Mouse (Mus musculus): ENCODE measurements at regions not wholly inside any gene's neighbourhood (a gene's known extent, or its start where the extent isn't known, plus 50 kb on each side); places are given as distances from the start of the nearest gene placed in this dataset.

DNA sequence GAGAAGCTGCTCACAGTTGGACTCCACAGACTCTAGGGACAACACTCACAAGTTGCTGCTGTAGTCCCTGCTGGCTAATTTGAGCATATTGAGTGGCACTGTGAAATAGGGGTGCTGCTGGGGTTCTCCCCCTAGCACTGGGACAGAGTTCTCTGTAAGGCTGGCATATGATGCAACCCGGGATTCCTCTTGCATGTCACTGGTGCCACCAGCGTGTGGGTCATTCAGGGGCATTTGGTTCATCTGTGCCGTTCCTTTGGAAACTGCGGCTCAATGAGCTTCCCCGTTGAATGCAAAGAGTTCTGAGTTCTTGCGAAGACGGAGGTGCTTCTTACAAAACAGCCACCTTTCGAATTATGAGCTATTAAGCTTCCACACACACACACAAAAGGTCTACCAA is 486.6 kb upstream of the Gm19410 start:
- ATAC-seq (ENCODE audit: low FRiP score, low TSS enrichment), result no peak
- H3K9me3 ChIP-seq (ENCODE audit: control insufficient read depth, low read length), result no peaks in the 10 kb centered on the region

GRCm38 (mm10) chr8:35280741-35281140 is 484.8 kb upstream of the Gm19410 start:
- Histone ChIP-seq H3K4me1 (ENCODE audit: control insufficient read depth, insufficient read depth, low read length) (no peaks in the 10 kb centered on the region), H3K4me3 (ENCODE audit: low read length) (no peak overlapping the region), H3K9ac (ENCODE audit: low read depth, low read length) (no peak overlapping the region), H3K4me2 (replicated peaks; ENCODE audit: low read depth, low read length) (no peak overlapping the region), H3K36me3 (ENCODE audit: control insufficient read depth, insufficient read depth, low read length) (no peaks in the 10 kb centered on the region), H3K27ac (ENCODE audit: low read depth, low read length) (no peak overlapping the region), H3K27me3 (ENCODE audit: control insufficient read depth, insufficient read depth, low read length) (no peaks in the 10 kb centered on the region), H3K9me3 (ENCODE audit: control insufficient read depth, low read length) (no peaks in the 10 kb centered on the region)
- ATAC-seq (ENCODE audit: low FRiP score, low TSS enrichment), result no peak
- WGBS, result 94% methylated on average over 6 of the region's 6 CpGs

More for the DNA sequence above, 486.6 kb upstream of the Gm19410 start:
- H3K9ac ChIP-seq (ENCODE audit: low read depth, low read length), result no peak overlapping the region
- H3K27me3 ChIP-seq (ENCODE audit: control insufficient read depth, insufficient read depth, low read length), result no peaks in the 10 kb centered on the region
- H3K4me2 ChIP-seq (replicated peaks; ENCODE audit: low read depth, low read length), result no peak overlapping the region
- no peak overlapping the region for H3K4me3 ChIP-seq (ENCODE audit: low read length)
- no peaks in the 10 kb centered on the region for H3K4me1 ChIP-seq (ENCODE audit: control insufficient read depth, insufficient read depth, low read length)
- H3K27ac ChIP-seq (ENCODE audit: low read depth, low read length), result no peak overlapping the region
- H3K36me3 ChIP-seq (ENCODE audit: control insufficient read depth, insufficient read depth, low read length), result no peaks in the 10 kb centered on the region
- 93% methylated on average over 8 of the region's 8 CpGs for WGBS

GRCm38 (mm10) chr8:35283366-35283765 is 482.2 kb upstream of the Gm19410 start:
- WGBS, result 93% methylated on average over 9 of the region's 9 CpGs

GRCm38 (mm10) chr8:35289018-35289417 is 476.6 kb upstream of the Gm19410 start:
- no peaks in the 10 kb centered on the region for H3K36me3 ChIP-seq (ENCODE audit: control insufficient read depth, insufficient read depth, low read length)
- no peak overlapping the region for H3K27ac ChIP-seq (ENCODE audit: low read depth, low read length)
- H3K9ac ChIP-seq (ENCODE audit: low read depth, low read length), result no peak overlapping the region
- WGBS, result 67% methylated on average over 5 of the region's 5 CpGs
- peaks cover 2% of the 10 kb centered on the region; the same call in 1 of the 2 replicates for H3K9me3 ChIP-seq (ENCODE audit: control insufficient read depth, low read length)
- no peaks in the 10 kb centered on the region; the same call in 1 of the 2 replicates for H3K4me1 ChIP-seq (ENCODE audit: control insufficient read depth, insufficient read depth, low read length)
- H3K4me3 ChIP-seq (ENCODE audit: low read length), result no peak overlapping the region
- no peak for ATAC-seq (ENCODE audit: low FRiP score, low TSS enrichment)
- no peaks in the 10 kb centered on the region for H3K27me3 ChIP-seq (ENCODE audit: control insufficient read depth, insufficient read depth, low read length)
- H3K4me2 ChIP-seq (replicated peaks; ENCODE audit: low read depth, low read length), result no peak overlapping the region

More at GRCm38 (mm10) chr8:35283366-35283765, 482.2 kb upstream of the Gm19410 start:
- Histone ChIP-seq H3K27me3 (ENCODE audit: control insufficient read depth, insufficient read depth, low read length) (no peaks in the 10 kb centered on the region), H3K27ac (ENCODE audit: low read depth, low read length) (no peak overlapping the region), H3K4me2 (replicated peaks; ENCODE audit: low read depth, low read length) (no peak overlapping the region), H3K36me3 (ENCODE audit: control insufficient read depth, insufficient read depth, low read length) (no peaks in the 10 kb centered on the region), H3K4me3 (ENCODE audit: low read length) (no peak overlapping the region), H3K9me3 (ENCODE audit: control insufficient read depth, low read length) (no peaks in the 10 kb centered on the region), H3K9ac (ENCODE audit: low read depth, low read length) (no peak overlapping the region), H3K4me1 (ENCODE audit: control insufficient read depth, insufficient read depth, low read length) (no peaks in the 10 kb centered on the region)
- ATAC-seq (ENCODE audit: low FRiP score, low TSS enrichment), result no peak

DNA sequence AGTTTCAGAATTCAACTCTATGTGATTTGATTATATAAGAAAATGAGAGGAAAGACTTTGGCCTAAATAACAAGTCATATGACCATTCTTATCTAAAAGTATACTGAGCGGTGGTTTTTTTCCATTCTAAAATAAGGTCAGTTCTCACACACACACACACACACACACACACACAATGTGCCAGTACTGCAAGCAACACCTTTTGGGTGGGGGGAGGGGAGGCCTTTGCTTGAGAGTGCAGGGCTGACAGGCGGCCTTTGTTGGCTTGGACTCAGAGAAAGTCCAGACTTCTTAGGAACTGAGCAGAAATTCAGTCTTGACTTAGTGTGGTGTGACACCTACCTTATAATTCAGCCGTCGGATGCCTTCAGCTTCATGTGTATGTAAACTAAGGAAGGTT is 475.6 kb upstream of the Gm19410 start:
- Histone ChIP-seq H3K9ac (ENCODE audit: low read depth, low read length) (no peak overlapping the region), H3K9me3 (ENCODE audit: control insufficient read depth, low read length) (peaks cover 2% of the 10 kb centered on the region; the same call in 1 of the 2 replicates), H3K4me3 (ENCODE audit: low read length) (no peak overlapping the region), H3K4me2 (replicated peaks; ENCODE audit: low read depth, low read length) (no peak overlapping the region), H3K27me3 (ENCODE audit: control insufficient read depth, insufficient read depth, low read length) (no peaks in the 10 kb centered on the region), H3K27ac (ENCODE audit: low read depth, low read length) (no peak overlapping the region), H3K4me1 (ENCODE audit: control insufficient read depth, insufficient read depth, low read length) (no peaks in the 10 kb centered on the region; the same call in 1 of the 2 replicates), H3K36me3 (ENCODE audit: control insufficient read depth, insufficient read depth, low read length) (no peaks in the 10 kb centered on the region)
- 78% methylated on average over 4 of the region's 4 CpGs for WGBS
- ATAC-seq (ENCODE audit: low FRiP score, low TSS enrichment), result no peak

DNA sequence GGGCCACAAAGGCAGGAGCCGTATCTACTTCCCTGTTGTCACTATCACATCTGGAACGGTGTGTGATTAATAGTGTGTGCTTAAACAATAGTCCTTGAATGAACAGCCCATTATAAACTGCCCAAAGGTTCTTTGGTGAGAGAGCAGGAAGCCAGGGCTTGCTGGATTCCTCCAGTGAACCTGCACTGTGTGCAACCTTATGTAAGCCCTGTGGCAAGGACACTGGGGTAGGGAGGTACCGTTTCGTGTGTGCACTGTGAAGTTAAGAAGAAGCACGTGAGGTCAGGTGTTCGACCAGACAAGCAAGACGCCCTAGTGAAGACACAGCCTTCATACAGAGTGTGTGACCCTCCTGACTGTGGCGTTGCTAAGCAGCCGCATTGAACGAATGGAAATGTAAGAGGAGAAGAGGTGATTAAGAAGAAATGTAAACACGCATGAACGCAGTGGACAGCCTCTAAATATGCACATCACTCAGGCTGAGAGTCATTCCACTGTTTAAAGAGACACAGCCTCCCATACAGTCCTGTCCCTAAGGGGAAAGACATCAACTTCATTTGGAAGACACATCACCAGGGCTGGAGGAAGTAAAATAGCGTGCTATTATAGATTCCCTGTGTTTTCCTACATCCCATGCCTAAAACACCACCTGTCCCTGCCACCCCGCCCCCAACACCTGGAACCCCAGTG is 472.0 kb upstream of the Gm19410 start:
- no peak overlapping the region for H3K27ac ChIP-seq (ENCODE audit: low read depth, low read length)
- 27% methylated on average over 14 of the region's 14 CpGs for WGBS
- H3K9ac ChIP-seq (ENCODE audit: low read depth, low read length), result no peak overlapping the region
- H3K9me3 ChIP-seq (ENCODE audit: control insufficient read depth, low read length), result peaks cover 2% of the 10 kb centered on the region; the same call in 1 of the 2 replicates
- H3K36me3 ChIP-seq (ENCODE audit: control insufficient read depth, insufficient read depth, low read length), result no peaks in the 10 kb centered on the region
- no peaks in the 10 kb centered on the region; the same call in 1 of the 2 replicates for H3K4me1 ChIP-seq (ENCODE audit: control insufficient read depth, insufficient read depth, low read length)
- ATAC-seq (ENCODE audit: low FRiP score, low TSS enrichment), result no peak
- H3K4me3 ChIP-seq (ENCODE audit: low read length), result no peak overlapping the region
- no peaks in the 10 kb centered on the region for H3K27me3 ChIP-seq (ENCODE audit: control insufficient read depth, insufficient read depth, low read length)
- H3K4me2 ChIP-seq (replicated peaks; ENCODE audit: low read depth, low read length), result no peak overlapping the region

GRCm38 (mm10) chr8:35296936-35297335 is 468.7 kb upstream of the Gm19410 start:
- Histone ChIP-seq H3K9me3 (ENCODE audit: control insufficient read depth, low read length) (peaks cover 2% of the 10 kb centered on the region; the same call in 1 of the 2 replicates), H3K9ac (ENCODE audit: low read depth, low read length) (no peak overlapping the region), H3K4me1 (ENCODE audit: control insufficient read depth, insufficient read depth, low read length) (peaks cover 3% of the 10 kb centered on the region; the same call in 1 of the 2 replicates), H3K36me3 (ENCODE audit: control insufficient read depth, insufficient read depth, low read length) (no peaks in the 10 kb centered on the region), H3K27me3 (ENCODE audit: control insufficient read depth, insufficient read depth, low read length) (no peaks in the 10 kb centered on the region), H3K4me2 (replicated peaks; ENCODE audit: low read depth, low read length) (no peak overlapping the region), H3K4me3 (ENCODE audit: low read length) (no peak overlapping the region), H3K27ac (ENCODE audit: low read depth, low read length) (no peak overlapping the region)
- ATAC-seq (ENCODE audit: low FRiP score, low TSS enrichment), result no peak
- 81% methylated on average over 6 of the region's 6 CpGs for WGBS

DNA sequence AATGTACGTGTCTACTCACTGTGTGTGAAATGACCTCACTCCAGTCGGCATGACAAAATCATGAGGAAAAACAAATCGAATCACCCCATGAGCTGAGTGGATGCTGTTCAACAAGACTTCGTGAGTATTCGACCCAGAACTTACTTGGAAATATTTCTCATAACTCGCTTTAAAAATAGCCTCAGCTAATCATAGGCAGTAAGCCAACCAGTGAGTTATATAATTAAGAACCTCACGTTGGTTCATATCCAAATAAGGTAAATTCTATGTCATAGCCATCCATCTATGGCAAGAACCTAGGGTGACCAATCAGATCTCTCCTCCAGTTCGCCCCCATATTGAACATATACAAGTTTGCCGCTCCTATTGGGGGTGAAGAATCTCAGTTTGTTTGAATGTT is 466.5 kb upstream of the Gm19410 start:
- no peak overlapping the region for H3K4me3 ChIP-seq (ENCODE audit: low read length)
- WGBS, result 91% methylated on average over 9 of the region's 9 CpGs
- no peak for ATAC-seq (ENCODE audit: low FRiP score, low TSS enrichment)
- no peak overlapping the region for H3K9ac ChIP-seq (ENCODE audit: low read depth, low read length)
- H3K9me3 ChIP-seq (ENCODE audit: control insufficient read depth, low read length), result no peaks in the 10 kb centered on the region
- H3K27me3 ChIP-seq (ENCODE audit: control insufficient read depth, insufficient read depth, low read length), result no peaks in the 10 kb centered on the region
- no peak overlapping the region for H3K27ac ChIP-seq (ENCODE audit: low read depth, low read length)
- 0 out of 2 replicates have a peak, but pooled peaks cover 3% of the 10 kb centered on the region for H3K4me1 ChIP-seq (ENCODE audit: control insufficient read depth, insufficient read depth, low read length)
- no peaks in the 10 kb centered on the region for H3K36me3 ChIP-seq (ENCODE audit: control insufficient read depth, insufficient read depth, low read length)
- no peak overlapping the region for H3K4me2 ChIP-seq (replicated peaks; ENCODE audit: low read depth, low read length)

- H3K27ac ChIP-seq (ENCODE audit: low read depth, low read length), result no peak overlapping the region
- 0 out of 2 replicates have a peak, but pooled peaks cover 3% of the 10 kb centered on the region for H3K4me1 ChIP-seq (ENCODE audit: control insufficient read depth, insufficient read depth, low read length)
- WGBS, result 65% methylated on average over 3 of the region's 3 CpGs
- no peaks in the 10 kb centered on the region for H3K27me3 ChIP-seq (ENCODE audit: control insufficient read depth, insufficient read depth, low read length)
- H3K9me3 ChIP-seq (ENCODE audit: control insufficient read depth, low read length), result peaks cover 6% of the 10 kb centered on the region; the same call in 1 of the 2 replicates
- H3K4me2 ChIP-seq (replicated peaks; ENCODE audit: low read depth, low read length), result no peak overlapping the region
- H3K4me3 ChIP-seq (ENCODE audit: low read length), result no peak overlapping the region
- no peaks in the 10 kb centered on the region for H3K36me3 ChIP-seq (ENCODE audit: control insufficient read depth, insufficient read depth, low read length)
- H3K9ac ChIP-seq (ENCODE audit: low read depth, low read length), result no peak overlapping the region
- ATAC-seq (ENCODE audit: low FRiP score, low TSS enrichment), result no peak
Observed at GRCm38 (mm10) chr8:35300359-35300758, 465.2 kb upstream of the Gm19410 start.

Data from kidney, embryonic 14.5 days (tissue).